Mouse (Mus musculus) testis, postnatal 14 days (tissue): ENCODE data around the gene C1ql2.

Experiments
- DNase-seq: peaks from one replicate; pipeline ENCODE4 v3.0.0; 2021; ENCODE audit warnings: low spot score

Gene C1ql2

GRCm38 (mm10) chr1:120389734-120390133 lies 49.4 kb downstream of the C1ql2 start:
- no peak for DNase-seq

- DNase-seq = peak; percentile 28
These were observed 50.0 kb downstream of the C1ql2 start for GRCm38 (mm10) chr1:120390336-120390735.
